Mouse (Mus musculus) myocyte (in vitro differentiated cells): ENCODE measurements around the gene Tent4b.

Experiments
- E2F4 ChIP-seq: IDR thresholded peaks from one replicate; pipeline ENCODE4 v1.6.1; 2011; ENCODE audit warnings: mild to moderate bottlenecking, control low read depth, moderate library complexity; ENCODE audit not compliant: insufficient read depth
- MAX ChIP-seq: IDR thresholded peaks from one replicate; pipeline ENCODE4 v1.6.1; 2011; ENCODE audit warnings: low read depth, mild to moderate bottlenecking, control low read depth
- MYOD1 ChIP-seq, 3 experiments: IDR thresholded peaks; one replicate each; pipeline ENCODE4 v1.6.1; 2011; ENCODE audit warnings: control low read depth in 2 of 3, low read depth in 2 of 3, mild to moderate bottlenecking in 2 of 3, moderate library complexity in 1 of 3; ENCODE audit not compliant: insufficient read length in 2 of 3, control insufficient read depth in 1 of 3
- POLR2A ChIP-seq: IDR thresholded peaks from one replicate; pipeline ENCODE4 v1.6.1; 2011; ENCODE audit warnings: low read depth, mild to moderate bottlenecking, control low read depth, moderate library complexity; ENCODE audit not compliant: insufficient read length
- TCF12 ChIP-seq: IDR thresholded peaks from one replicate; pipeline ENCODE4 v1.6.1; 2011; ENCODE audit warnings: mild to moderate bottlenecking, control low read depth; ENCODE audit not compliant: poor library complexity, insufficient read depth, severe bottlenecking
- TCF3 ChIP-seq: IDR thresholded peaks from one replicate; pipeline ENCODE4 v1.6.1; 2011; ENCODE audit warnings: low read depth, control low read depth; ENCODE audit not compliant: insufficient read length
- USF1 ChIP-seq: IDR thresholded peaks from one replicate; pipeline ENCODE4 v1.6.1; 2011; ENCODE audit warnings: low read depth, mild to moderate bottlenecking, control low read depth, moderate library complexity

DNA sequence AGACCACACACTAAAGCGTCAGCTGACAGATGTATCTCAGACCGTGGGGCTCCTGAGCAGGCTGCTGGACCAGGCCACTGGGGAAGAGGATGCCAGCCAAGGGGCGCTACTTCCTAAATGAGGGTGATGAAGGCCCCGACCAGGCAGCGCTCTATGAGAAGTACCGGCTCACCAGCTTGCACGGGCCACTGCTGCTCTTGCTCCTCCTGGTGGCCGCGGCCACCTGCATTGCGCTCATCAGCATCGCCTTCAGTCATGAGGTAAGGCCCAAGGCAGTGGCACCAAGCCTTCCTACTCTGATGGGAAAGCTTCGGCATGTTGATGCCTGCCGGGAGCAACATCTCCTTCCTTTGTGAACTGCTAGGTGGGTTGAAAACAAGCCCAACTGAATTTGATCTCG lies 107.5 kb downstream of the Tent4b start:
- no peak for TF ChIP-seq POLR2A
- TF ChIP-seq MYOD1 (IDR thresholded peaks at IDR 0.05; ENCODE audit: control insufficient read depth in 1 of 3, insufficient read length in 2 of 3, low read depth in 2 of 3) = no peak
- no peak for TF ChIP-seq USF1
- TF ChIP-seq TCF3 = no peak
- TF ChIP-seq MAX = no peak
- no peak for TF ChIP-seq E2F4
- no peak for TF ChIP-seq TCF12
